Mouse (Mus musculus) limb, embryonic 10.5 days (tissue): ENCODE data around the gene Gdpd4. TPM values are rescaled to one million over a fixed set of nuclear protein-coding genes. Genes with fewer than 3 reads are reported as not detected.

ENCODE experiments used
- DNase-seq: peaks from one replicate; pipeline ENCODE4 v3.0.0-alpha.2; 2017; ENCODE audit warnings: low spot score
- H3K27ac ChIP-seq: fragments of 300-500 bp; sonication (generic); 2 replicates; pipeline ENCODE4 v1.5.1; 2016; ENCODE audit warnings: mild to moderate bottlenecking
- H3K27me3 ChIP-seq: fragments of 300-500 bp; sonication (generic); 2 replicates; pipeline ENCODE4 v1.6.1; 2016; ENCODE audit warnings: low read depth, mild to moderate bottlenecking; ENCODE audit not compliant: poor library complexity, severe bottlenecking
- H3K36me3 ChIP-seq: fragments of 300-500 bp; sonication (generic); 2 replicates; pipeline ENCODE4 v1.6.1; 2016; ENCODE audit warnings: mild to moderate bottlenecking, moderate library complexity
- H3K4me1 ChIP-seq: fragments of 300-500 bp; sonication (generic); 2 replicates; pipeline ENCODE4 v1.6.1; 2016
- H3K4me3 ChIP-seq: fragments of 300-500 bp; sonication (generic); 2 replicates; pipeline ENCODE4 v1.5.1; 2016; ENCODE audit warnings: mild to moderate bottlenecking, moderate library complexity
- H3K9me3 ChIP-seq: fragments of 300-500 bp; sonication (generic); replicated peaks from 2 replicates; pipeline ENCODE4 v1.6.1; 2016; ENCODE audit warnings: mild to moderate bottlenecking
- WGBS: fragments of 180-500 bp; shearing (Covaris S2); methylation state at CpG from one replicate; pipeline ENCODE4 v1.1.7; 2016; 5-methylcytosine and 5-hydroxymethylcytosine counted together
- polyA plus RNA-seq: library from polyadenylated mRNA; unstranded; fragments of >200 nt; fragmentation: Nextera tagmentation; extraction: Ambion mirVana; gene quantifications from 2 replicates; pipeline ENCODE4 v1.2.1, GENCODE M21; 2016

The Gdpd4 gene
- not detected in 2 replicates for polyA plus RNA-seq

DNA sequence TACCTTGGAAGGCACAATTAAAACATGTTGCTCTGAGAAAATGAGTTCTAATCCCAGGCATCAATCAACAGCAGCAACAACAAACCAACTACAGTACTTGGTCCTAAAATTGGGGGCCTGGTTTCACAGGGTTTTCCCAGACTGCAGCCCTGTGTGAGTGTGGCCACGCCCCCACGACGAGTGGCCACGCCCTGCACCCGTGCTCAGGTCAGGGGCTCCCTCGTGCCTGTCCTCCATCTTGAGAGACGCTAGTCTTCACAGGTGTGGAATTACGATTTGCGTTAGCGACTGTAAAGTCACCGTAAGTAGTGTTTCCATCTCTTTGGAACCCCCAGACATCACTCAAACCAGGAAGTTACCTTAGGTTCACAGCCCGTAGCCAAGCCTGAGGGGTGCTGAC, at the start of gene Gdpd4:
Gdpd4 (plus strand) TSS at position 214 of the 400 bp plus-strand sequence.
- 81% methylated on average over 12 of the region's 12 CpGs for WGBS
- Histone ChIP-seq H3K27ac (no peak within 1 kb of the TSS), H3K4me3 (no peak within 1 kb of the TSS), H3K27me3 (no peaks in the 10 kb centered on the region), H3K36me3 (no peaks in the 10 kb centered on the region), H3K4me1 (no peaks in the 10 kb centered on the region), H3K9me3 (no peaks in the 10 kb centered on the region)
- DNase-seq = no peak

DNA sequence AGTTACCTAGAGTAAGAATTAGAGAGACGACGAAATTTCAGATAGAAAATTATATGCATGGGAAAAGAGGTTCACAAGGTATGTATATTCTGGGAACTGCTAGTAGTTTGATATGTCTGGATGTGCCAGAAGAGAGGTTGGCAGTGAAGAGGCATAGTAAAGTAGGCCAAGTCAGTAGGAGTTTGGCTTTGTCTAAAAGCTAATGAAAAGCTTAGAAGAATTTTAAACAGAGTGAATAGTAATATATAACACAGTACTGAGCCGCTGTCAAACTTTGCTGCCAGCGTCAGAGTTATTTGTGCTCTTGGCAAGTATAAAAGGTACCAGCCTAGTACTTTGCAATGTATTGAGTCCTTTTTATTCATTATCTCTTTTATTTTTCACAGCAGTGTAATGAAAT, 47.4 kb upstream of the Gdpd4 start:
- Histone ChIP-seq H3K4me3 (no peak overlapping the region), H3K9me3 (no peaks in the 10 kb centered on the region), H3K4me1 (no peaks in the 10 kb centered on the region), H3K36me3 (no peaks in the 10 kb centered on the region), H3K27ac (no peak overlapping the region), H3K27me3 (no peaks in the 10 kb centered on the region)
- 92% methylated on average over 4 of the region's 4 CpGs for WGBS
- DNase-seq = no peak

DNA sequence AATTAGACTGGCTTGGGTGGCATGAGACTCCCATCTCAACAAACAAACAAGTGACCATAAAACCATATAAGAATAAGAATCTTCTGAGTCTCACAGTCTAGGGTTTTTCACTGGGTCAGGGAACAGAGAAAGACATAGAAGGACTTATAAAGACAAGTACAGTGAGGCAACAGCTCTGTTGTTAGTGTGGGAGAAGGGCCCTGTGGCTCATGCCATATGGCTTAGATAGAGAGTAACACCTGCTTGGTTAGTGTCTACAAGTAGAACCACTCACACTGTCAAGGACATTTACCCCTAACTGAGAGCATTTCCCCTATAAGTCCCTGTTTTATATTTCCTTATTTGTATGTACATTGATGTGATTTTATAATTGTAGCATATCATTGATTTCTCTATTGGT, 46.4 kb upstream of the Gdpd4 start:
- no peaks in the 10 kb centered on the region for H3K4me1 ChIP-seq
- no peak overlapping the region for H3K27ac ChIP-seq
- H3K27me3 ChIP-seq = no peaks in the 10 kb centered on the region
- no peaks in the 10 kb centered on the region for H3K36me3 ChIP-seq
- no peak for DNase-seq
- no peak overlapping the region for H3K4me3 ChIP-seq
- no peaks in the 10 kb centered on the region for H3K9me3 ChIP-seq

DNA sequence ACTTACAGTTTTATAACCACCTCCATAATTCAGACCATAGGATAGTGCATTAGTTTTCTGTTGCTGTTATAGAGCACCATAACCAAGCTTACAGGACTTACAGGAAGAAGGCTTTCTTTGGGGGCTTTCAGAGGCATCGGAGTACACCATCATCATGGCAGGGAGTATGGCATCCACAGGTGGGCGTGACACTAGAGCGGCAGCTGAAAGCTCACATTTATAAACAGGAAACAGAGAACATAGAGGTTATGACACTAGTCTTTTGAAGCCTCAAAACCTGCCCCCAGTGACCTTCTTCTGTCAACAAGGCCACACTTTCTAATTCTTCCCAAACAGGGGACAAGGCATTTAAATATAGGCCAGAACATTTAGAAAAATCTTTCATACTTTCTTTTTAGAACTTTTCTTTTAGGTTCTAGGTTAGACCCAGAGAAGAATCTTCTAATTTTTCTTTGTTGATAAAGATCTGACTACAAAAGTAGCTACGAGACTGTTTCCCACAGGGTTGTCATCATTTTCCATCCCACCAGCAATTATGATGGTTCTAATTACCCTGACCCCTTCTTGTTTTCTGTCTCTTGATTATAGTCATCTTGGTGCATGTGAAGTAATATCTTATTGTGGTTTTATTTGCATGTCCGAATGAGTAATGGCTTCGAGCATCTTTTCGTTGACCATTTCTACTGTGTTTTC, 41.8 kb upstream of the Gdpd4 start:
- no peaks in the 10 kb centered on the region for H3K27me3 ChIP-seq
- no peaks in the 10 kb centered on the region for H3K4me1 ChIP-seq
- H3K27ac ChIP-seq = no peak overlapping the region
- 86% methylated on average over 7 of the region's 7 CpGs for WGBS
- DNase-seq = no peak
- no peak overlapping the region for H3K4me3 ChIP-seq
- H3K9me3 ChIP-seq = no peaks in the 10 kb centered on the region
- no peaks in the 10 kb centered on the region; the same call in 1 of the 2 replicates for H3K36me3 ChIP-seq

DNA sequence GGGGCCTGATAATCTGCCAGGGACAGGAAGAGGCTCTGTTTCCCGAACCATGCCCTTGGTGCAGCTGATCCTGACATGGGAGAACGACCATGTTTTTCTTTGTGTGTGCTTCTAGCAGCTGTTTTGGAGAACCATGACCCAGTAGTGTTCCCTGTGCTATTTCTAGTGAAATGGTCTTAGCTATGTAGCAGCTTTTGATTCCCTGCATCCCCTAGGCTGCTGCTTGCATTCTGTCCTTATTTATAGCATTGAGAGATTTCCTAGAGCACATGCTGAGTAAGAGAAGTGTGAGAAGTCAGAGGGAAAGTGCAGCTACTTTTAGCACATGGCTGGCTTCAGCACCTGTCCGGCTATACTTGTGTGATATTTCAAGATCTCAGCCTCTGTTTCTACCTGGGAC, 8.1 kb upstream of the Gdpd4 start:
- no peak overlapping the region for H3K27ac ChIP-seq
- no peaks in the 10 kb centered on the region for H3K9me3 ChIP-seq
- no peak overlapping the region for H3K4me3 ChIP-seq
- DNase-seq = no peak
- WGBS = 84% methylated on average over 3 of the region's 3 CpGs
- no peaks in the 10 kb centered on the region for H3K27me3 ChIP-seq
- peaks cover 21% of the 10 kb centered on the region for H3K36me3 ChIP-seq
- no peaks in the 10 kb centered on the region for H3K4me1 ChIP-seq

DNA sequence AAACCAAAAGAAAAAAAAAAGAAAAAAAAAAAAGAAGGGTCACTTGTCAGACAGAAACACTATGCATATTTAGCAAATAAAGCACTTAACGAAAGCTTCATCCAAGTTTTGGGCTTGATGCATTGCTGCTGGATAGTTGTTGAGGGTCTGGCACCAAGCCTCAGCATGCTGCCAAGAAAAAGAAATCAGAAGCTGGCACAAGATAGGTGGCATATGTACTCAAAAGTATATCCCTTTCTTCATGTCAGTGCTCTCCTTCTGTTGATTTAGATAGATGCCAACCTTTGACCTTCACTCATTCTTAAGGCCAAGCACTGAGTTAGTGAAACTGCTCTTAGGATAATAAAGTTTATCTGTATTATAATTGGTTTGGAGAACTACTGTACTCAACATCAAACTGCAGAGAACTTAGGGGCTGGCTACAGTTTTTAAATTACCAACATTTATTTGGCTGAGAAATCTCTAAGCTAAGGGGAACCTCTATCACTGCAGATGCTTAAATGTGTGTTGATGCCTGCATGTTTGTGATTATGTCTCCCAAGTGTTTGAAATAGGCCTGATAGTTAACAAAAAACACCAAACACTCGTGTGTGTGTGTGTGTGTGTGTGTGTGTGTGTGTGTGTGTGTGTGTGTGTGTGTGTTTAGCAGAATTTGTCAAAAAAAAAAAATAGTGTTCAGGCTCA, 4.8 kb upstream of the Gdpd4 start:
- H3K27ac ChIP-seq = no peak overlapping the region
- no peak for DNase-seq
- WGBS = 88% methylated on average over 2 of the region's 2 CpGs

DNA sequence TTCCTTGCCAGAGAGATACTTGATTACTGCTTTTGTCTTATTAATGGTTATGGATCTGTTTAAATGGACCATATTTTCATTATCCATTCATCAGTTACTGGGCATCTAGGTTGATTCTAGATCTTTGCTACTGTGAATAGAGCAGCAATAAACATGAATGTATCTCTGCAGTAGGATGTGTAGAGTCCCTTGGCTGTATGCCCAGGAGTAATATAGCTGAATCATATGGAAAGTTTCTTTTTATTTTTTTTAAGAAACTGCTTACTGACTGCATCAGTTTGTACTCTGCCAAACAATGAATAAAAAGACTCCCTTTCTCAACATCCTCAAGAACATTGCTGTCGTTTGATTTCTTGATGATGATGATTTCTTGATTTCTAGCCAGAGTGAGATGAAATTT, 6.1 kb downstream of the Gdpd4 start:
- Histone ChIP-seq H3K27me3 (no peaks in the 10 kb centered on the region), H3K4me3 (no peak overlapping the region), H3K27ac (no peak overlapping the region), H3K36me3 (no peaks in the 10 kb centered on the region), H3K4me1 (no peaks in the 10 kb centered on the region), H3K9me3 (no peaks in the 10 kb centered on the region)
- WGBS = 87% methylated on average over 1 of the region's 1 CpGs
- DNase-seq = no peak

More for the DNA sequence above, 4.8 kb upstream of the Gdpd4 start:
- Histone ChIP-seq H3K4me3 (no peak overlapping the region), H3K27me3 (no peaks in the 10 kb centered on the region), H3K4me1 (no peaks in the 10 kb centered on the region), H3K9me3 (no peaks in the 10 kb centered on the region), H3K36me3 (peaks cover 14% of the 10 kb centered on the region)

DNA sequence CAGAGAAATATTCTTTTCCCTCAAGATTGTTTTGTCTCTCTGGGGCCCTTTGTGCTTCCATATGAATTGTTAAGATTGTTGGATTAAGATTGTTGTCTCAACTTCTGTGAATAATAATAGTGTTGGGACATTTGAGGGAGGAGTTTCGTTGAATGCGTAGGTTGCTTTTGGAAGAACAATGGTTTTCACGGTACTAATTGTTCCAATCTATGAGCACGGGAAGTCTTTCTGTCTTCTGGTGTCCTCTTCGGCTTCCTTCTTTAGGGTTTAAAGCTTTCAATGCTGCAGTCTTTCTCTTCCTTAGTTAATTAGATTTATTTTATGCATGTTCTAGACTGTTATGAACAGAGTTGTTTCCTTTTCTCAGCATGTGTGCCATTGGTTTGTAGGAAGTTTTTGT, 7.2 kb downstream of the Gdpd4 start:
- WGBS = 96% methylated on average over 5 of the region's 5 CpGs
- no peaks in the 10 kb centered on the region for H3K9me3 ChIP-seq
- no peaks in the 10 kb centered on the region for H3K27me3 ChIP-seq
- H3K27ac ChIP-seq = no peak overlapping the region
- no peaks in the 10 kb centered on the region for H3K36me3 ChIP-seq
- H3K4me1 ChIP-seq = no peaks in the 10 kb centered on the region
- no peak overlapping the region for H3K4me3 ChIP-seq
- DNase-seq = no peak

DNA sequence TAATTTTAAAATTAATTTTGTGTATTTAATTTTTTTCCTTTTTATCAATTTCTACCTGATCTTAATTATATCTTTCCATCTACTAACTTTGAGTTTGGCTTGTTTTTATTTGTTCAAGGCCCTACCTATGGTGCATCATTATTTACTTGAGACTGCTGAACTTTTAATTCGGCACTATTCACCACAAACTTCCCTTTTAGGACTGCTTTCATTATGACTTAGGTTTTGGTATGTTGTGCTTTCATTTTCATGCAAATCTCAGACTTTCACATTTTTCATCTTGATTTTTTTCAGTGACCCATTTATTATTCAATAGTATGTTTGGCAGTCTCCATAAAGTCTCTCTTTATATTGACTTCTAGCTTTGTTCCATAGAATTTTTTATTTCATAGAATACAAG, 24.7 kb downstream of the Gdpd4 start:
- no peak overlapping the region for H3K4me3 ChIP-seq

DNA sequence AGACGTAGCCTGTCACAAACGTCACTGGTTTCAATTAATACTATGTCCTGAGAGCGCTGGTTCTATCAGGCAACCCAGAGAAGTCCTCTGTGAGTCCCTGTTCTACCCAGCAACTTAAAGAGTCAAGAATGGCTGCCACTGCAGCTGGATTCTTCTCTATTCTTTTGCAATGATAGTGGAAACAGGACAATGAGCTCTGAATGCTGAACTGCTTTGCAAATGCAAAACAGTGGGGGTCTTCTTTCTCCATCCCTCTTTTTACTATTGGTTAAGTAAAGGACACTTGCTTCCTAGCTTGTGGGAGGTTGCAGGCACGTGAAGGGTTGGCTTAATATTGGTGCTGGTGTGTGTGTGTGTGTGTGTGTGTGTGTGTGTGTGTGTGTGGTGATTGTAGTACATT, 52.7 kb downstream of the Gdpd4 start:
- no peaks in the 10 kb centered on the region for H3K36me3 ChIP-seq
- H3K4me3 ChIP-seq = no peak overlapping the region
- no peak for DNase-seq
- H3K27me3 ChIP-seq = no peaks in the 10 kb centered on the region
- H3K9me3 ChIP-seq = no peaks in the 10 kb centered on the region
- no peaks in the 10 kb centered on the region for H3K4me1 ChIP-seq
- 35% methylated on average over 4 of the region's 4 CpGs for WGBS
- no peak overlapping the region for H3K27ac ChIP-seq

More for the DNA sequence above, 24.7 kb downstream of the Gdpd4 start:
- H3K36me3 ChIP-seq = no peaks in the 10 kb centered on the region
- no peak overlapping the region for H3K27ac ChIP-seq
- no peaks in the 10 kb centered on the region for H3K27me3 ChIP-seq
- 94% methylated on average over 1 of the region's 1 CpGs for whole genome bisulfite sequencing
- no peaks in the 10 kb centered on the region for H3K9me3 ChIP-seq
- DNase-seq = no peak
- no peaks in the 10 kb centered on the region for H3K4me1 ChIP-seq

DNA sequence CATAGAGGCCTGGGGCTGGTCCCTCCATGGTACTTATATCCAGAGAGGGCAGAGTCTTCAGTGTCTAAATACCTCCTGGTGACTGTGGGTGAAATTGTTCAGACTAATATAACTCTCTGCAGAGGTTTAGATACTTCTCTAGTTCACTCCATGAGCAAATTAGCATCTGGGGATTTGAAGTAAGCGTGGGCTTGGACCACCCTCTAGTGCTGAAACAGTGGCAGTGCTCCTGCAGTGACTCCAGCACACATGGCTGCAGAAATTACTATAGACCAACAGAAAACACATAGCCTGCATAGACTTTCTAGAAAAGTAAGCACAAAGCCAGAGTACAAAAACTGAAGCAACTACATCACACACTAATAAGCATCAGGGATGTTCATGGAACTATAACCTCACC, 57.7 kb downstream of the Gdpd4 start:
- Histone ChIP-seq H3K4me1 (no peaks in the 10 kb centered on the region), H3K36me3 (no peaks in the 10 kb centered on the region), H3K27ac (no peak overlapping the region), H3K27me3 (no peaks in the 10 kb centered on the region), H3K9me3 (no peaks in the 10 kb centered on the region), H3K4me3 (no peak overlapping the region)
- 22% methylated on average over 1 of the region's 1 CpGs for WGBS
- DNase-seq = peak; percentile 36

DNA sequence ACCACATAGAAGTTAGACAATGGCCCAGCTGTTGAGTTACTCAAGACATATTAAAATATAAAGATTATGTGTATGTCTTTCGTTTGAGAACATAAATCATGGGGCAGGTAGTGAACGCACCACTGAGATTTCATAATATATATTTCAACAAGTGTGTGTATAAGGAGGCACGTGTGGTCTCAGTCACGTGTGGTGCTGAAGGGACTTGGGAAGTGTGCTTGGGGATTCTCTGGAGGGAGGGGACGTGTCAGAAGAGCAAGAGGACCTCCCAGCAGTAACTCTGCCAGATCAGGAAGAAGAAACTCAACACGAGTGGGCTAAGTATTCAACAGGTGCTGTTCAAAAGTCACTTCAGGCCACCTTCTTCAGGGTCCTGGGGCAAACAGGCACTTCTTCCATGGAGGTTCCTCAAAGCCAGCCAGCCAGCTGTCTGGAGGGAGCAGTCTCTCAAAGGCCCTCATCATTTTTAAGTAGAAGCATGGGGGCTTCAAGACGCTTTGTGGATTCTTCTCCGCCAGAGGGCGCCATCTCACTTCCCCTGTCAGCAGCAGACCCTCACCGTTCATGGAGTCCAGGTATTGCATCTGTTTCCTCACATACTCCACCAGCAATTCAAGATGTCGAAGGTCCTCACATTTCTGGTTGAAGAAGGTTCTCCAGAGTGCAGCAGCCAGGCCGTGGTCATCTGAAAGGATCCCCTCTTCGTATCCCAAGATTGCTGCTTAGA, 64.5 kb downstream of the Gdpd4 start:
- no peak overlapping the region for H3K4me3 ChIP-seq
- H3K9me3 ChIP-seq = no peaks in the 10 kb centered on the region
- no peak overlapping the region for H3K27ac ChIP-seq
- no peaks in the 10 kb centered on the region for H3K4me1 ChIP-seq
- 50% methylated on average over 13 of the region's 13 CpGs for WGBS
- peak; percentile 78 for DNase-seq
- no peaks in the 10 kb centered on the region for H3K27me3 ChIP-seq
- H3K36me3 ChIP-seq = no peaks in the 10 kb centered on the region

DNA sequence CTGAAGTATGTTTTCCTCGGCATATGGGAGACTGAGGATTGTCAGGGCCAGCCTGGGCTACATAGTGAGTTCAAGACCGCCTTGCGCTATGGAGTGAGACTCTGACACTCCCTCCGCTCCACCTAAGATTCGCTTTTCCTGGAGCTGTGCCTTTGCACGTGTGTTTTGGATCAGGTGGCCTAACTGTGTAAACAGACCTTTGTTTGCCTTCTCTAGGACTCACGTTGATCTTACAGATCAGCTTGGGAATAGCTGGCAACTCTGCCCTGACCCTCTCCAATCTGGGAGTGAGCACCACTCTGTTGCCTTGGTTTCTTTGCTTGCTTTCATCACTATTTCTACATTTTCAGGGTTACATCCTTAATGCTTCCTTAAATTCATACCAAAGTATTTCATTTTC, 82.9 kb downstream of the Gdpd4 start:
- Histone ChIP-seq H3K4me1 (no peaks in the 10 kb centered on the region), H3K36me3 (no peaks in the 10 kb centered on the region), H3K27me3 (no peaks in the 10 kb centered on the region), H3K9me3 (no peaks in the 10 kb centered on the region), H3K4me3 (no peak overlapping the region), H3K27ac (no peak overlapping the region)
- 89% methylated on average over 7 of the region's 7 CpGs for WGBS
- no peak for DNase-seq
